Mouse (Mus musculus): ENCODE results near the gene Ush2a.

DNA sequence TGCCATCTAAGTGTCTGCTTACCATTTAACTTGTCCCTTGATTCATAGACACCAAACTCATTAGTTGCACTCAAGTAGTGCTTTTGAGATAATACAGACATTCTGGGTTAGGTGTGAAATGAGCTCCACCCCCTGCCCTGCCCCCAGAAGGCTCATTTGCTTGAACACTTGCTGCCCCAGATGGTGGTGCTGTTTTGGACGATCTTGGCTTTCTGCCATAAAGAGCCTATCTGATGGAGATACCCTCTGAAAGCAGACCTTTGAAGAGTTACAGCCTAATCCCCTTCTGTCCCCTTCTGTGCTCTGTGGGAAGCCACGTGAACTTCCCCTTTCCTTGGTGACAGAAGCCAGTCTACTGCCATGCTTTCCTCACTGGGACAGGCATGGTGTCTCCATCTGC, 297.1 kb downstream of the Ush2a start:
- no peak for TF ChIP-seq CTCF (IDR thresholded peaks at IDR 0.05; ENCODE audit: insufficient read depth, low read depth, low read length)
- no peak for TF ChIP-seq POLR2A (IDR thresholded peaks at IDR 0.05; ENCODE audit: insufficient read depth, low read depth, low read length)

All from olfactory bulb, adult 2 months (tissue).